Mouse (Mus musculus) spleen, embryonic (tissue): ENCODE measurements around the gene Gm28635.

Experiments used
- CTCF ChIA-PET: fragments of 350-600 bp; sonication (Branson Sonifier 250); formaldehyde crosslinking; loops from one replicate; lab custom pipeline; 2022; lab: Charles Lee

Gm28635 gene

DNA sequence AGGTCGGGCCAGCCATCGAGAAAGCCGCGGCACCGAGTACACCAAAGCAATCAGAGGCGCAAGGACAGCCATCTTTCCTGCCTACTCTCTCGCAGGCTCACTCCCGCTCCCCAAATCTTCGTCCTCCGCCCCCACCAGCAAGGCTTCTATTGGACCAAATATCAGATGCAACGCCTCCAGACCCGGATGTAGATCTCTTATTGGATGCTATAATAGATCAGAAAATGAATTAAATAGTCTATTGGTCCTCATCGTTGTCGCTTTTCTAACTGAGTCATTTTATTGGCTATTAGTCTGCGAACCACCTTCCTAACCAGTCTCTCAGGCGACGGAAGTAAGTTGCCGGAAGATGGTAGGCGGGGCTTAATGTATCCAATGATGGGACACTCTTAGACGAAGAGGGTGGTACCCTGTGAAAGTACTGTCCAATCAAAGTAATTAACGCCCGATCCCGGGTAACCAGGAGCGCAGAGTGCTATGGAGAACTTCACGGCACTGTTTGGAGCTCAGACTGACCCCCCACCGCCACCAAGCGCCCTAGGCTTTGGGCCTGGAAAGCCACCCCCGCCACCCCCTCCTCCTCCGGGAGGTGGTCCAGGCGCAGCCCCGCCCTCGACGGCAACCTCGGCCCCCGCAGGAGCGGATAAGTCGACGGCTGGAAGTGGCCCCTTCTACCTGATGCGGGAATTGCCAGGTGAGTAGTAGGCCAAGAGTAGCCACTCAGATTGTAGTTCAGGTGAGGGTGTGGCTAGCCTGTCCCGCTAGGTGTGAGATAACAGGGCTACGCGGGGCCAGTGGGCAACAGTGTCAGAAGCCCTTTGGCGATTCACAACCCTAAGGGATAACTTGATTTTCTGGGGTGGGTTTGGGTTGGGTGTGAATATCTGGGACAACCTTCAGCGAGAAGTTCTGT, at the start of gene Gm28635, which contains the start of gene Med19:
Gene Gm28635, minus strand, starts transcription at position 74 of the 913 bp plus-strand sequence.
Gene Med19, plus strand, starts transcription at position 435 of the 913 bp plus-strand sequence.
- CTCF ChIA-PET = interaction anchor here (1.0 kb wide), 1 partner anchor 32 kb away, joined by 3 read pairs; no protein-coding TSS in a partner anchor

DNA sequence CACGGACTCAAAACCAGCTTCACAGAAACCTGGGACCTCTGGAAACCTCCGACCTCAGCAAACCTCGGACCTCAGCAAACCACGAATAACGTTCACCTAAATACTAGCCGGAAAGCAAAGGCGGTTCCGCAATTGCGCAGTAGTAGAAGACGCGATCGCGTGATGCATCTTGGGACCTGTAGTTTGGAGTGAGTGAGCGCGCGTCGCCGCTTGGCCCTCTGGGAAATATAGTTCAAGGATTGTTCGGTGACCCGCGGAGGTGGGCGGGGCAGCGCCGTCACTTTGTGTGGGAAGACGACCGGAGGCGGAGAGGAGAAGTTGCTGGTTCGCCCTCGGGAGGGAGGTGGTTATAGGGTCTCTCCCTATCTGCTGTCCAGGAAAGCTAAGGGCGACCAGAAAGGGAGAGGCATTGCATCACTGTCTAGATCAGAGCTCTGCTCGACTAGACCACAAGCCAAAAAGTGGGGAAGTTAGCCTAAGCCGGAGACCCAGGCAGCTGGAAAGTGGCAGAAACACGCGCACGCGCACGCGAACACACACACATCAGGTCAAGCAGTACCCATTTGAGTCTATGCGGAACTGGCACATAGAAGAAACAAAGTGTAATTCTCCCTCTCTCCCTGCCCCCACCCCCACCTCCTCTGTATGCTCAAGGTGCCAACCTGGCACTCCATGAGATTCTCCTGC, 49.5 kb upstream of the Gm28635 start, which contains the start of gene Clp1:
Gene Clp1, minus strand, starts transcription at position 179 of the 687 bp plus-strand sequence.
- CTCF ChIA-PET = no interaction called here

DNA sequence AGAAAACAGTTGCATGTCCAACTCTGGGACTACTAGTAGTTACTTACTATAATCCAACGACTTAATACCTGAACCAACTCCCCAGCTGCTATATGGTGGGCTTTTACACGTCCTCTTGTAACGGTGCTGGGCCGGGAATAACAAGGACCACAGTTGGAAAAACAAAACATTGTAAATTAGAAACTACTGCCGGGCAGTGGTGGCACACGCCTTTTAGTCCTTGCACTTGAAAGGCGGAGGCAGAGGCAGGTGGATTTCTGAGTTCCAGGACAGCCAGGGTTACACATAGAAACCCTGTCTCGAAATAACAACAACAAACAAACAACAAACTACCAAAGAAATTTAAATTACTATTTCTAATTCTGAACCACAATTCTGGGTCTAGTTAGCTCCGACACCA, 48.9 kb upstream of the Gm28635 start:
- CTCF ChIA-PET = interaction anchor here (0.6 kb wide), 1 partner anchor 76 kb away, joined by 3 read pairs; the partner anchor contains the start of gene Ctnnd1

DNA sequence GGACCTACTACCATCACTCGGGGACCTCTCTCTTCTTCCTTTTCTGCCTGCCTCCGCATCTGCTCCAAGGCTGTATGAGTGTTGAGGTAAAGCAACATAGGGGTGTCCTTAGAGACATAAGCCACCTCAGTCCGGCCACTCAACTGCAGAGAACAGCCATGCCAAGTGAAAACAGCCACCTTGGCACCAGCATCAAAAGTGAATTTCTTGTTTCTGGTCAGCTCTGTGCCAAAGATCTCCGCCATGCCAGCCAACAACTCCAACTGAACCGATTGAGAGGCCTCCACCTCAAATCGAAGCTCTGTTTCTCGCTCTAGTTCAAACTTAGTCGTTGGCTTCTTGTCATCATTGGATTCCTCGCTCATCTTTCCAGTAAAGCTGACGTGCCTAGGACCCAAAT, 47.9 kb upstream of the Gm28635 start:
- CTCF ChIA-PET = no interaction called here

DNA sequence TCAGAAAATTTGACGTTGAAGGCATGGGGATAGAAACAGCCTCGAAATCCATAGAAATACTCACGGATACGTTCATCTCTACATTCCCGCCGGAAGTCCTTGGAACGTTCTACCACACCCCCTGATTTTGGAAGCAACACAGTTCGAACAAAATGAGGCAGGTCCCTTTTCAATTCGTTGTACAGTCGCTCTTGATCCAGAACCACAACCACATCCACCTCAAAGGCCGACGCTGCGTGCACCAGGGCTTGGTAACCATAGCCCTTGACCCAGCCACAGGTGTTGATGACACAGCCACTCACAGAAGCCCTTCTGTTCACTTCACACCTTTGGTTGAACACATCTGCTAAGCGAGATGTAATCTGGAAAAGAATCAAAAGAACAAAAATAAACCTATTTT, 46.0 kb upstream of the Gm28635 start:
- CTCF ChIA-PET = no interaction called here

DNA sequence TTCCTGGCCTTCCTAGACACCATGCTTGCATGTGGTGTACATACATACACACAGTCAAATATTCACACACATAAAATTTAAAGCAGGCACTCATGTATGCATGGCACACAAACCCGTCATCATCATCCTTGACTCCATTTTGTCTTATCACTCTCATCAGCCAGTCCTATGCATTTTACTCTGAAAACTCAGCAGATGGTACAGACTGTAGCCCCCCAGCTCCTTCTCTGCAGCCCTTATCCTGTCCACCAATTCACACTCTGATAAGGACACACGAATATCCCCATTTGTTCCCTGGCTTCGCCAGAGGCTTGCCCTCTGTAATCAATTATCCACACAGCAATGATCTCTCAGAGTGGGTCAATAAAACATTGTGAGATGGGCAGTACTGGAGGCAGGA, 43.3 kb upstream of the Gm28635 start:
- CTCF ChIA-PET = no interaction called here

DNA sequence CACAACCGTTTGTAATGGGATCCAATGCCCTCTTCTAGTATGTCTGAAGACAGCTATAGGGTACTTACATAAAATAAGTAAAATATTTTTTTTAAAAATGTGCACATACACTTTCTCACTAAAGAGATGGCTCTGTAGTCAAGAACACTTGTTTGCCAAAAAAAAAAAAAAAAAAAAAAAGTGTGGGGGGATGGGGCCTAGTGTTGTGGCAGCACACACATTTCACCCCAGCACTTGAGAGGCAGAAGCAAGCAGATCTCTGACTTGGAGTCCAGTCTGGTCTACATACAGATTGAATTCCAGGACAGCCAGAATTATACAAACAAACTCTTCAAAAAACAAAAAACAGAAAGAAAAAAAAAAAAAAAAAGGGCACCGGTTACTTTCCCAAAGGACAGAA, 42.9 kb upstream of the Gm28635 start:
- CTCF ChIA-PET = no interaction called here

DNA sequence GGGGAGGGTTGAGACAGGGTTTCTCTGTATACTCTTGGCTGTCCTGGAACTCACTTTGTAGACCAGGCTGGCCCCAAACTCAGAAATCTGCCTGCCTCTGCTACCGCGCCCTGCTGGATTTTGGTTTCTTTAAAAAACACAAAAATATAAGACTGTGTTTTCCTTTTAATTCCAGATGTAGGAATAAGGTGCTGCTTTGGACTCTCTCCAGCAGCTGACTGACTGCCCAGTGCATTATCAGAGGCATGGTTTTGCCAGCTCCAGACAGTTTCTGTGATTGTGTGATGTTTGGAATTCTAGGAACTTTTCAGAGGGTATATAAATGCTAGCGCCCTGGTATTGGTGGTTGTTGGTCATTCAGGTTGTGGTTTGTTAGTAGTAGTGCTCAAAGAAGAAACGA, 39.5 kb upstream of the Gm28635 start:
- CTCF ChIA-PET = no interaction called here

DNA sequence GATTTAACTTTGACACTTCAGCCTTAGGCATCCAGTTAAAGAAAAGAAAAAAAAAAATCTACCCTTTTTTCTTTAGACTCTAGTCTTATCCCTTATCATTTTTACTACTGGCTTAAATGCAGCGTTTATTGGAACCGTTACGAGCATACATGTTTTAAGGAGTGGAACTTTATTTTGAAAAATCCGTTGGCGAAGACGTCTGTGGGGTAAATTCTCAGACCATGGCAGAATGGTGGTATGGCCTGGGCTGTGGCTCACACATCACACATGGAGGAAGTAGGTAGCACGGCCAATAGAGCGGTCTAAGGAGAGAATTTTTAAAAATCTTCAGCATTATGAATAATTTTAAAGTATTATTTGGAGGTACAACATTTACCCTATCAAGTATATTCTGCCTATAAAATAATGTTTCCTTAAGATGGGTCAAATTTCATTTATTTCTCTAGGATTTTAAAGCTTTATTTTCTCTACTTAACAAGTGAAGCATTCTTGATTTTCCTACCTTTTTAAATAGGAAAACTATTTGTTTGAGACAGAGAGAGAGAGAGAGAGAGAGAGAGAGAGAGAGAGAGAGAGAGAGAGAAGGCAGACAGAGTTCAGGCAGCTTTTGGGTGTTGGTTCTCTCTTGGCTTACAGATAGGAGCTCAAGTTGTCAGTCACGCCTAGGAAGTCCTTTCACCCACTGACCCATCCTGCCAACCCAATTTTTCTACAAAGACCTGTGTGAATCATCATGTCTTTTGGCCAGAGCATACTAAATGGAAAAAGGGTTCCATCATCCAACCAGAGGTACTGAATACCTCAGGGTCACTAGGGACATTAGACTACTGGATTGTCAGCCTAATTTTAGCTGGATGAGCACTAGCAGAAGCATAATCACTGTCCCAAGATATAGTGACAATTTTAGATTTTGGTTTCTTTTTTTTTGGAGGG, 38.8 kb upstream of the Gm28635 start:
- CTCF ChIA-PET = interaction anchor here (0.5 to 0.7 kb wide), 2 partner anchors 222 to 296 kb away, joined by 3 to 13 read pairs; no protein-coding TSS in a partner anchor

DNA sequence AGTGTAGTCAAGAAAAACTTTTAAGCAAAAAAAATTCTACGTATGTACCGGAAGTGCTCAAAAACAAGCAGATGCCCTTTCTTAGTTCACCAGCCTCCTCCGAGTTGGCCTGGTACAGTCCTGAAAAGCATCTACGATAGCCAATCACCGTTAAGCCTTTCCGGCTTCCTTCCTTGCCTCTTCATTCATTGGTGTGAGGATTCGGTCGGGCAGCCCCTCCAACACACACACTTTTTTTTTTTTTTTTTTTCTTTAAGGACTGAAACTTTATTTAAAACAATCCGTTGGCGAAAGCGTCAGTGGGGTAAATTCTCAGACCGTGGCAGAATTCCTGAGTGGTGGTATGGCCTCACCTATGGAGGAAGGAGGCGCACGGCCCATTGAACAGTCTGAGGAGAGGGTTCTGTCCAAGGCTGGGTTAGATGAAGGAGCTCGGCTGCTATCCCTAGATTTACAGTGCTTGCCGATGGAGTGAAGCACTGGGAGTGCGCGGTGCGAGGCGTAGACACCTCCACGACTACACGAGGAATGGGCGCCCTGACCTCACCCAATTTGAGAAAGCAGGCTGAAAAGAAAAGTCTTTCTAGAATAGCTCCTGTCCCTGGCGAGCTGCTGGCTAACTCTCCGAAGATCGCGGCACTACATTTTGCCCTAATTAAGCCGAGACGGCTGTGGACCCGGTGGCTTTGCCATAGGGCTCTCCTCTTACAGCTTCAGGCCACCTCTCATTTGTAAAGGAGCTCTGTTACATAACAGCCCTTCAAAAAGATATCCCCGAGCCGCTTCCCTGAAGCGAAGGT, 37.9 kb upstream of the Gm28635 start:
- CTCF ChIA-PET = interaction anchor here (0.5 kb wide), 1 partner anchor 295 kb away, joined by 3 read pairs; no protein-coding TSS in a partner anchor

DNA sequence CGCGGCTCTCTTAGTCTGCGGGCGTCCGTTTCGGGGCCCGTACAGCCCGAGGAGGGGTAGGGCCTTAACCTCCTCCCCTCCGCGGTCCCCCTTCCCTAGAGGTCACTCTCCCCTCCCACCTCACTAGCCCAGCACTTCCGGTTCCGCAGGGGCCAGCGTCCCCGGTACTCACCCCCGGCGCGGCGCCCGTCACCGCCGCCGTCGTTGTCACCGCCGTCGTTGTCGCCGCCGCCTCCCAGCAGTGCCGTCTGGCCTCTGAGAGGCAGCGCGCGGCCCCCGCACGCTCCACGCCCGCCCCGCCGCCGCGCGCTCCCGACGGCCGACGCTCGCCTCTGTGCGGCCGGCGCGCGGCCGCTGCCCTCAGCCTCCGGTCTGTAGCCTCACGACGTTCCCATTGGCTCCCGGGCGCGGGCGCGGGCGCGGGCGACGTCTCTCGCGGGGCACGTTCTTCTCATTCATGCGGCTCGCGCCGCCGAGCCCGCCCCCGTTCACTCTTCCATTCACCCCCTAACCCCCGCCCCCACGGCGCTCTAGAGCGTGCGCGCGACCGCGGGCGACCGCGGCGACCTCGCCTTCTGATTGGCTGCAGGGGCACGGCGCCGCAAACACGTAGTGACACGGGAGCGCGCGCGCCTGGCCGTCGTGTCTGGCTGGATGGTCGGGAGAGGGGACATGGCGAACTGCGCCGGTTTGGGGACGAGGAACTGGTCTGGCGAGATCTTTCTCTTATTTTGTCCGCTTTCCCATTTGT, 37.1 kb upstream of the Gm28635 start, which contains the start of gene Zdhhc5:
Gene Zdhhc5, minus strand, starts transcription at position 370 of the 751 bp plus-strand sequence.
- CTCF ChIA-PET = no interaction called here

DNA sequence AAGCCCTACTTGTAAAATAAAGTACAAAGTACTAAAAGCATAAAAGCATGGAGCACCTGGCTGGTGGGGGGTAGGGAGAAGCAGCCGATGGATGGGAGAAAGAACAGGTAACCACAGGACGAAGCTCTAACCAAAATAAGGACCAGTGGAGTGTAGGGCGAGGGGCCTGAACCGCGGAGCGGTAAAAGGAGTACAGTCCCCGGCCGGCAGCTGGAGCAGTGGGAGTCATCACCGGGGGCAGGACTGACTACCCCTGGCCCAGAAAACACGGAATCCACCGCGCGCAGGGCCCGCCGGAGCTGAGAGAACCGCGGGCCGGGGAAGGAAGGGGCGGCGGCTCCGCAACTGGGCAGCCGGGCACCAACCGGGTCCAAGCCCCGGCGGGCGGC, 36.6 kb upstream of the Gm28635 start:
- CTCF ChIA-PET = no interaction called here

DNA sequence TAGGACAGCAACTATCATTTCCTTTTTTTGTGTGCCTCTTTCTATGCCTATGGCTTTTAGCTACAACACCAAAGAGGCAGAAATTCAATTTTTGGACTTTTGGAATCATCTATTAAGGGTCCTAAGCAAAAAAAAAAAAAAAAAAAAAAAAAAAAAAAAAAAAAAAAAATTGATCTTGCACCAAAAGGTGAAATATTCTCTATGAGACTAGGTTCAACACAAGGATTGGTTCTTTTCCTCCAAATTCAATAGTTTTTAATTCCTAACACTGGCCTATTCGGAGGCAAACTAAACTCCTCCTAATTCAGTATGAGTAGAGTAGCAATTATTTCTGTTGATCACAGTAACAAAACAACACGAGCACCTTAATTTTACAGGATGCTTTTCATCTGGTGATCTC, 34.1 kb upstream of the Gm28635 start:
- CTCF ChIA-PET = no interaction called here

DNA sequence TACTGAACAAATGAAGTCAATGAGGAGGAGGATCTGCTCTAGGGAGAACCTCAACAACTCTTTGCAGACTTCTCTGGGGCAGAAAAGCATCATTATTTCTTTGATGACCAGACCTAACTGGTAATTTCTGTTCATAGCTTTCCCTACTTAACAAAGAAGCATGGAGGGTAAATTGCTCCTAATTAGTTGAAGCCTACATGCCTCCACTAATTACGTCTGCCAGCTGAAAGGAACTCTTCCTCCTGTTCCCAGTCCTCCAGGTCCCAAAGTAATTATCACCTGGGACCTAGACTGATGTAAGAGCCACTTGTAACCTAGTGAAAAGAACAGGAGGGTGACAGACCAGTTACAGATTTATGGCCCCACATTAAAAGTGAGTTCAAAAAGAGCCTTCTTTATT, 29.7 kb upstream of the Gm28635 start:
- CTCF ChIA-PET = no interaction called here

DNA sequence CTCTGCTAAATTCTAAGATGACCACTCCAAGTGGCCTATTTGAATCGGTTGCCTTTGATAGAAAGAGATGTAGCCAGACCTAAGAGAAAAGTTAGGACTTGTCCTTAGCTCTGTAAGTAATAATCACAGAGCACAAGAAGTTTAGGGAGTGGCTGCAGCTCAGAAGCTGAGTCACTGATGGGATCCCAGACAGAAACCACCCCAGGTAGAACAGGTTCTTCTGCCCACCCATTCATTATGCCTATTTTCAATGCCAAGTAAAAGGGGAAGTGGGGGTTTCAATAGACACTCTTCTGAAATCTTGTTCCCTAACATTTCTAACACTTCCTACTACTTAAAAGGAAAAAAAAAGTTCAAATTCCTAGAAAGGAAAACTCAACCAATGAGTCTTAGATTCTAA, 27.5 kb upstream of the Gm28635 start:
- CTCF ChIA-PET = no interaction called here

DNA sequence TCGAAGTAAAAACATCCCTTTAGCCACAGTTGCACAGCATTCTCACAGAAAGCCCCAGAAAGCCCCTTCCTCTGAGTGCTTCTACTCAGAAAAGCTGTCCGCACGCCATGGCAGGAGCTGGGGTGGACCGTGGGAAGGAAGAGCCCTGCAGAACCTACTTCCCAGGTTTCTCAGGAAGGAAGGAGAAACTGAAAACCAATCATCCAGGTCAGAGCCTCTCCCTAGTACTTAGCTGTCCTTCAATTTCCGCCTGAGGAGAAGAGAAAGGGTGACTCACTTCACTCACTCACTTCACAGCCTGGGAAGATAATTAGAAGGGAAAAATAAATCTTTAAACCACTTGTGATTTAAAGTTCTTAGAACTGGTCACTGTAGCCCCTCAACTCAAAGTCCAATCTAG, 26.5 kb upstream of the Gm28635 start:
- CTCF ChIA-PET = no interaction called here

DNA sequence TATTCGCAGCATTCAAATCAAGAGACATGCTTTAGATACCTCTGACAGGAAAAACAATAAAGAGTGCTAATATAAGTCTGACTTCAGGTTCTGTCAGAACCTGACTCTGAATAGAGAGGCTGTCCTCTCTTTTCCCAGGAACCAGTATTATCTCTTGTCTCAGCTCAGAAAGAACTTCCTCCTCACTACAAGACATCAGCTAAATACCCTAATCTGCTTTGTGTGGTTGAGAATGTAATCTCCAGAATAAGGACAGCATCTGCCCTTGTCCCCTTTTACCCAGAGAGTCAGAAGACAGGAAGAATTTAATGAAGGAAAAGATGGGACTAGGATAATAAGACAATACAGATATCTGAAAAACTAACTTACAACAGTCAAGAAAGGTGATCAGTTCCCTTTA, 25.7 kb upstream of the Gm28635 start:
- CTCF ChIA-PET = no interaction called here

DNA sequence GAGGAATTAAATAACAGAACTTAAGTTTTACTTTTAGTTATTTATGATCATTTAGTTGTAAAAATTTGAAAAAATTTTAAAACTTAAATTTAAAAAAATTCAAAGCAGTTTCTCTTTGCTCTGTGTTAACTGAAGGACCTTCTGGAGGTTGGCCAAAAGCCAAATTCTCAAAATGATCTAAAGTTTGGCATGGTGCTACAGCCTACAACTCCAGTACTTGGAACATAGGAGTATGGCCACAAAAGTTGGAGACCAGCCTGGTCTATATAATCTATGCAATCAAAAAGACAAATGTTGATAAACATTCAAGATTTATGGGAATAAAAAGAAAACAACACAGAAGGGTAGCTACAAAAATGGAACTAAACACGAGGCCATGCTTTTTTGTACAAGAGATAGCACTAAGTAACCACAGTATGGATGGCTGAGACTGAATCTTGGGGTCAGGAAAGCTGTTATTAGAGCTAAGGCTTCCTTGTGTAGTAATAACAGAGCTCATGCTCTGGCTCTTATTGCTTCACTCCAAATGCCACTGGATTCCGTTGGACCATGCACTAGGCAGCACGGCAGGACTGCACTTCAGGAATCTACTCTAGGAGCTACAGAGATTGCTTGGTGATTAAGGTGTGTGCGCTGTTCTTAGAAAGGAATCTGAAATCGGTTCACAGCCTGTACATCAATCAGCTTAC, 17.3 kb upstream of the Gm28635 start:
- CTCF ChIA-PET = interaction anchor here (0.5 kb wide), 1 partner anchor 194 kb away, joined by 9 read pairs; no protein-coding TSS in a partner anchor

DNA sequence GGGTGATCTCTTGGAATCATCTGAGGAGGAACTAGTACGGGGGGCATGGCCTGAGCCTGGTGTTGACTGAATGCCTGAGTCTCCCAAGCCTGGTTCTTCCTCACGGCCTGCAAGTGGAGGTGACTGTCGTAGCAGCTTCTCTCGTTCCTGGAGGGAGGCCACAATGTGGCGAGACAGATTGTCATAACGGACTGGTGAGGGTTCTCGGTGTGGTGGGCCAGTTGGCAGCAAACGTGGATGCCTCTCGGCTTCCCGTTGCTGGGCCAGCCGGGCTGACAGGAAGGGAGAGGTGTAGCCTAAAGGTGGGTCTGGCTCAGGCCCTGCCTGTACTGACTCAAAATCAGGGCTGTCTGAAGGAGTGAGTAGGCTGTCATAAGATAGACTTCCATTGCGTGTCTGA, 12.2 kb upstream of the Gm28635 start:
- CTCF ChIA-PET = no interaction called here
